Mouse (Mus musculus): ENCODE measurements at regions not wholly inside any gene's neighbourhood (a gene's known extent, or its start where the extent isn't known, plus 50 kb on each side); places are given as distances from the start of the nearest gene placed in this dataset.

DNA sequence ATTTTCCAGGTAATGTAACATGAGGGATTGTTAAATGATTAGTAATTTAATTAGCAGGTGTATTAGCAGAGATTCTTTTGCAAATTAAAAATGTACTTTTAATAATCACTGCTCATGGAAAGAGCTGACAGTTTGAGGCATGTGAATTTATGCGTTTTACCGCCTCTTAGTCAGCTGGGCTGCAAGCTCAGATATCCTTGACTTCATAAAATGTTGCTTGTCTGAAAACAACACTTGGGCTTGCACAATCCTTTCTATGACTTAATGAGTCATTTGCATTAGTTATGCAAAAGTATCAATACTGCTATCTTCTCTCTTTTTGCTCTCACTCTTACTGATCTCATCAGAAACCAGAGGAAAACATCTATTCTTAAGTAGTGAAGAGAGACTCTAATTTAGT is 571.3 kb upstream of the Pdzrn3 start:
- TF ChIP-seq GATA1 (IDR thresholded peaks at IDR 0.05; ENCODE audit: borderline replicate concordance, low read length) (no peak), FLI1 (IDR thresholded peaks at IDR 0.05; ENCODE audit: low read length) (no peak)

Measured in megakaryocyte, embryonic 14.5 days (primary cell).